Mouse (Mus musculus): Measurements from ENCODE around the gene Ywhah.
"Not testable (repeated sequence)": the region's sequence is repeated elsewhere in the genome, so short reads cannot be mapped to it uniquely, and the experiment has no call there.

Ywhah gene

DNA sequence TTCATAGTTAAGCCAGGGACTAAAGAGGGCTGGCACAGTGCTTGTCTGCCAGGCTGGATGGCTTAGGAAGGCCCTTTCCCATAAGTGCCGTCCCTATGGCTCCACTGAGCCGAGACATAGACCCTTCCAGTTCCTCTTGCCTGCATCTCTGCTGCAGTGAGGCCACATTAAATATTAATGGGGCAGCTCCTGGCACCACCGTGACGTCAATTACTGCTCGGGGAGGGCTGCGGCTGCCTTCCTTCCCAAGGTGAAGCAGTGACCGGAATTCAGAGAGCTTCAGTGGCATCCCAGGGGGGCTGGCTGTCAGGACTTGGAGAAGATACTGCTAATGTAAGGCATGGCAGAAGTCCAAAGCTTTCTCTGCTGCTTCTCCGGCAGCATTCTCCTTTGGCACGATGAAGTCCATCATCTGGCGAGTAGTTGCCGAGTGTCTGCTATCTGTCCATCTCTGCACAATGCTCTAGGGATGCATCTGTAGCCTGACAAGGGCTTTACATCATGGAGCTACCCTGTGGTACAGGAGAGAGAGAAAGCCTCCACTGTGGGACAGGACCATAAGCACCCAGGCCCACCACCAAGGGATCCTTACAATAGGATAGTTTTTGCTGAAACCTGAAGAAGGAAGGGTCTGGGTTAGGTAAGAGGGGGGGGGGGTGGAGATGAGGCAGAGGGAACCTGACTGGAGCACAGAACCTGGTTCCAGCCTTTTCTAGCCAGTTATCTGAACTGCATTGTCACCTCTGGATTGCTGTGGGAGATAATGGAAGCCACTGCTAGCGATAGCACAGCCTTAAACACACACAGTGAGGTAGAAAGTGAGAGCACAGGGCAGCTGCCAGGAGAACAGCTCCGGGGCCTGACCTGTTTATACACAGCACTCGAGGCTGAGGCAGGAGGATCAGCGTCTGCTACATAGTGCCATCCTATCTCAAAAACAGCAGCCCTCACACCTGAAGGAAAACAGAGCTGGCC is 7.2 kb upstream of the Ywhah start:
- DNase-seq (ENCODE audit: low spot score in 2 of 2), result peak; percentile 34 to 59

DNA sequence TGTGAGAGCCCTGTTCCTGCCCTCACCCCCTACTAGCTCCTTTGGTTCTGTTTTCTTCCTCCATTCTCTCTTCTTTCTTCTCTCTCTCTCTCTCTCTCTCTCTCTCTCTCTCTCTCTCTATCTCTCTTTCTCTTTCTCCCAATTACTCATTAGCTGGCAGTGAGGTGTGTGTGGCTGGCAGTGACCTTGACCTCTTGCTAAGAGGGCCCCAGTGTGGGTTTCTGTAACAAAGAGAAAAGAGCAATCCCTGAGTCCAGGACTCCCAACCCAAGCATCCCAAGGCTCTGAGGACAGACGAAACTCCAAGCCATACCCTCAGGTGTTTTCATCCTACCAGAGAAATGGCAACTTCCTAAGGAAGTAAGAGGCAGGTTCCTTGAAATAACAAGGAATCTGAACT is 4.5 kb upstream of the Ywhah start:
- DNase-seq (ENCODE audit: low spot score in 2 of 2), result no peak

DNA sequence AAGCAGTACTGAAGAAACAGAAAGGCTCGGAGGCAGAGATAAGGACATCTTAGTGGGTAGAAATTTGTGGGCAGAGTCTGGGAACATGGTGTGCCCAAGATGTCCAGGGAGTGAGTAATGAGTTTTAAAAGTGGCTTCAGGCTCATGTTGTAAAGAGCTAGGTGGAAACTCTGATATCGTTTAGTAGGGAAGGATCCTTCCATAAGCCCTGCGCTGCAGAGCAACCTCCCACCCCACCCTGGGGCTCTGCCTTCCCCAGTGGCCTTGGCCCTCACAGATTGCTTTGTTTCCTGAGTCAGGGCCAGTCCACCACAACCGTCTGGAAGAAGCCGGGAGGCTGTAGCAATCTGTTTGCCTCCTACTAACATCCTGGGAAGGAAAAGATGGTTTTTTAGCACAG is 3.0 kb upstream of the Ywhah start:
- no peak for DNase-seq (ENCODE audit: low spot score in 2 of 2)

DNA sequence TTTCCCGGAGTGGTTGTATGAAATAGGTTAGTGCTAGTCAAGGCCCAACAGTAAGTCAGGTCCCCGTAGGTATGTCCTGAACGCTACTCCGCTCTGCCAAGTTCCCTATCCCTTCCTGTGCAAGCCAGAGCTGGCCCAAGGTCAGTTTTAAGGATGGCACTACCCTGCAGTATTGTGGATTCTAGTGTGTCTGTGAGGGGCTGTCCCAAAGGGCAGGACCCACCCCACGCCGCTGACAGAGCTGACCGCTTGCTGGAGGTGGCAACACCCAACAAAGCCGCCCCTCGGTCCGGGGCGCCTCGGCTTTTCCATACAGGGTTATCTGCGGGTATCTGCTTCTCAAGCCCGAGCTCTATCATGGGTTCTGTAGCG is 441 bp upstream of the Ywhah start:
- no peak for DNase-seq (ENCODE audit: low spot score in 2 of 2)

DNA sequence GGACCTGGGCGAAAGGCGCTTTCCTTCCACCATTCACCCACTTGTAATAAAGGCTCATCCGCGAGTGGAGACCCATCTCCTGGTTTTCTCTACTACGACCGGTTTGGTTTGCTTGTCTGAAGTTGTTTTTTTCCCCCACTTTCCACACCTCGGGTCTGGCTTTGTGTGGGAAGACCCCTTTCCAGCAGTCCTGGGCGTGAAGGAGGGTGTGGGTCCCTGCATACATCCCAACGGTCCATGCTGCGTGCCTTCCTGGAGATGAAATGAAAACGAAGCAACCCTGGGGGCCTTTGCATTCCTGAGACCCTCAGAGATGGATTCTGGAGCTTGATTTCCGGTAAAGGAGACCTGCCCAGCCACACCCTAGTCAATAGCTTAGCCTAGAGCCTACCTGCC is 808 bp downstream of the Ywhah start:
- no peak for DNase-seq (ENCODE audit: low spot score in 2 of 2)

DNA sequence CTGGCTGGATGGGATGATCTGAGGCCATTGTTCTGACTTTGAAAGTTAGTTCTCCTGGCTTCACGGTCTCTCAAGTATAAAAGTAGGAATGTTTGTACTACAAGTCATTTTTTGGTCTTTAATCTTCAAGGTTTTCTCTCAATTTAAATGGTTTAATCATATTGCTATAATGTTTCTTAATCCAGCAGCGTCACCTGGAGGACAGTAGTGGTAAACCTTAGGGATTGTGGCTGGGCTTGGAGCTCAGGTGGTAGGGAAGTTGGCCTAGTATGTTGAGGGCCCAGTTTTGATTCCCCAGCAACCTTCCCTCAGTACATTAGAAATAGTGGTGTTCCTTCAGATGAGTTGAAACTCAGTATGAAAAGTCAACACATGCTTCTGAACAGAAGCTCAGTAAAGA is 3.0 kb downstream of the Ywhah start:
- no peak for DNase-seq (ENCODE audit: low spot score in 2 of 2)

DNA sequence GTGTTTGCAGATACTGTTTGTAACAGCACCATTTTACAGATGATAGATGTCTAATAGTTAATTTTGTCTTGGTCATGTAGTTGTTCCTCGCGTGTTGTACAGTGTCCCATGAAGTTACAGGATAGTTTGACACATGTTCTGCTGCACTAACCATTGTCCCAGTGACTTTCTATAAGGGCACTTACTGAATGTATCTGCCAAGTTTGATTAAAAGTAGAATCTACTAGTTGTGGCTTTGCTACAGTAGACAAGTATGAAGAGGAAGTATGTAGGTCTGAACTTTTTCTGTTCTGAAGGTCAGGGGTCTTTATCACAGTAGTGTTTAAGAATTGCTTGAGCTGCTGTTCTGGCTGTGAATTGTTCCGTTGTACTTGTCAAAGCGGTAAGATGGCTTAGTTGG is 4.7 kb downstream of the Ywhah start:
- DNase-seq (ENCODE audit: low spot score in 2 of 2), result no peak

DNA sequence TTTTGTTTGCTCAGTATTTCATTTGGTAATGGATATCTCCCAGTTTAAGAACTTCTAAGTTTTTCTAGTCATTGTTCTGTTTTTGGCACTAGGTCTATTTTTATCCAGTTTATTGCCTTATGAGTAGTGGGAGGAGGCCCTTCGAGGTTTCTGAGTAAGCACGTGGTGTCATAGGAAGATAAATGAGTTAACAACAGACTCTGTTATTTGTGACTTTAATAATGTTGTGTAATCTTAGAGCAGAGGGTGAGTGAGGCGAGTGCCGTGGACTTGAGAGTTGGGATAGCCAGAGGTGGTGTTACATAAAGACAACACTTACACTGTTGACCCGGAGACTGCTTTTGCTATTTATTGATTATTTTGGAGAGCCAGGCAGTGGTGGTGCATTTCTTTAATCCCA is 5.9 kb downstream of the Ywhah start:
- DNase-seq (ENCODE audit: low spot score in 2 of 2), result no peak

DNA sequence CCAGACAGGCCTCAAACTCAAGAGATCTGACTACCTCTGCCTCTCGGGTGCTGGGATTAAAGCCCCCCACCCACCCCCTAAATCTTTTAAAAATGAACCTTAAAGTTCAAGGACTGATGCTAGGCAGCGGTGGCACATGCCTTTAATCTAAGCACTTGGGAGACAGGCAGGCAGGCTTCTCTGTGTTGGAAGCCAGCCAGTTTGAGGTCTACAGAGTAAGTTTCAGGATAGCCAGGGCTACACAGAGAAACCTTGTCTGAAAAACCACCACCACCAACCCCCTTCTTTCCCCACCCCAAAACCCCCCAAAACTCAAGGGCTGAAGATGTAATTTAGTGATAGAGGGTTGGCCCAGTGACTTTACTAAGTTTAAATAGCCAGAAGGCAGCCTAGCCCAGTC is 10.0 kb downstream of the Ywhah start:
- DNase-seq (ENCODE audit: low spot score in 2 of 2), result no peak

DNA sequence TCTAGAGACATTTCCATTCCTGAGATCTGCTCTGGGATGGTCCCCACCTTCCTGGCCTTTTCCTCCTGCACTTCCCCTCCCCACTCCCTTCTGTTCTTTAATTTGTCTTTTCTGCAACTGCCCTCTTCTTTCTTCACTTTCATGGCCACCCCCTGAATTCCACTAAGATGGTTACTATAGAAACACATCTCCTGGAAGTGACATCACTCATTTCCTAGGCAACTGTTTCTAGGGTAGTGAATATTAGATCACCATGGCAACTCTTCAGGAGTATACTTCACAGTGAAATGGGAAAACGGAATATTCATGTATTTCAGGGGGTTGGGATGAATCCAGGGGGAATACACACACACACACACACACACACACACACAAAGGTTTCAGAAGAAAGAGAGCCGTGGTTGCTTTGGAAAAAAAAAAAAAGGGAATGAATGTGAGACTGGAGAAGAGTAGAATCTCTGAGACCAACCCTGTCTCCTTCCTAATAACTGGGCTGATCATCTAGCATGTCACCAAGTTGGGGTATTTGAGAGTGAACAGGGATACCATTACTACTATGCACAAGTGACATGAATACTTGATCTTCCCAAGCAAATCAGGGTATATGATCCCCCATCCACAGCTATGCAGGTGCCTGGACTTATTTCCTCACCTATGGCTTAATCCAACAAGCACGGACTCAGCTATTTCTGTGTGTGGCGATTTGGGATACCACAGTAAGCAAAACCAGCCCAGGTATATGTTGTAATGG is 12.0 kb downstream of the Ywhah start:
- no peak for DNase-seq (ENCODE audit: low spot score in 2 of 2)

DNA sequence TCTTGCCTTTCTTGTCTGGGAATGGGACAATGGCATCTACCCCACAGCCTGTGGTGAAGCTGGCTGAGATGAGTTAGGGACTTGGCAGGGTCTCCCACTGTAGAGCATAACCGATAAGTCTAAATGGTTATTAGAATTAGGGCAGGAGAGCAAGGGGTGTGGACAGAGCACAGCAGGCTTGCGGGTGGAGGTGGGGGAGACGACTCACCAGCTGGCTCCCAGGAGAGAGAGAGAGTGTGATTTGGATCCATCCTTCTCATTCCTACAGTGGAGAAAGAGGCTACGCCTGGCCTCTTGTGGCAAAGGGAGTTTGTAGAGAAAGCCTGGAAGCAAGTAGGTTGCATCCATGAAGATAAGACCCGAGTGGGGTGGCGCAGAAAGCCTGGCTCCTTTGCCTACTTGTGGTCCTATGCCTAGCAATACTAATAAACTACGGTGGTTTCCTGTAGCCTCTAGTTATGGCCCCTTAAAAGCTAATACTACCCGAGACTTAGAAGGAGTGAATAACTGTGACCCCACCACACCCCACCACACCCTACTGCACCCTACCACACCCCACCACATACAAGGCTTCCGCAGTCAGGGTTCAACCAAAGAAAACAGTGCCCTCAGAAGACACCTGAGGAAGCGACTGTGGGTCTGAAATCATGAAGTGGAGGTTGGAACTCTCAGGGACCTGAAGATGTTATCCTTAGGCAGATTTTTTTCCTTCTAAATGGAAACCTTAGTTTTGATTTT is 13.6 kb downstream of the Ywhah start:
- DNase-seq (ENCODE audit: low spot score in 2 of 2), result no peak

DNA sequence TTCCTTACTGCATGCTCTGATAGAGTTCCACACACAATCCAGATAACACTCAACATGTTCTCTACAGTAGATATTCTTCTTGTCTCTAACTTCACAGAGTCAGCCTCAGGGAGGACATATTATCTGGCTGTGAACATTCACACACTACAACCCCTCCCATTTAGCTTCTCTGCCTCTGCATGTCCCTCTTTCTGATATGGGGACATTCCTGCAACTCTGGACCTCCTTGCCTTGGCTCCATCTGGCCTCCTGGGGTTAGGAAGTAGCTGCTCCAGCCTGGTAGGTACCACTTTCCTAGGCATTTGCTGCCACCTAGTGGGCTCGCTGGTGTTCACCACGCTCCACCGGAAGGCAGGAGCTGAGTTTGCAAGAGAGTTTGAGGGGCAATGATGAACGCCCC is 14.5 kb downstream of the Ywhah start:
- peak; percentile 70 to 85 for DNase-seq (ENCODE audit: low spot score in 2 of 2)

DNA sequence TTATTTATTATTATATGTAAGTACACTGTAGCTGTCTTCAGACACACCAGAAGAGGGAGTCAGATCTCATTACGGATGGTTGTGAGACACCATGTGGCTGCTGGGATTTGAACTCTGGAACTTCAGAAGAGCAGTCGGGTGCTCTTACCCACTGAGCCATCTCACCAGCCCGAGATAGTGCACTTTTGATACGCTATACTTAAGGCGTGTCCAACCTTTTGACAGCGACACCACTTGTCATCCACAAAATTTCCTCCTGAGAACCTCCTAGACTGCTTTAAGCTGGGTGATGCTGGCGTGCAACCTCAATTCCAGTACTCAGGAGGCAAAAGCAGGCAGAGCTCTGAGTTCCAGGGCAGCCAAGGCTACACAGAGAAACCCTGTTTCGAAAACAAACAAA is 15.0 kb downstream of the Ywhah start:
- not testable (repeated sequence) for DNase-seq (ENCODE audit: low spot score in 2 of 2)

DNA sequence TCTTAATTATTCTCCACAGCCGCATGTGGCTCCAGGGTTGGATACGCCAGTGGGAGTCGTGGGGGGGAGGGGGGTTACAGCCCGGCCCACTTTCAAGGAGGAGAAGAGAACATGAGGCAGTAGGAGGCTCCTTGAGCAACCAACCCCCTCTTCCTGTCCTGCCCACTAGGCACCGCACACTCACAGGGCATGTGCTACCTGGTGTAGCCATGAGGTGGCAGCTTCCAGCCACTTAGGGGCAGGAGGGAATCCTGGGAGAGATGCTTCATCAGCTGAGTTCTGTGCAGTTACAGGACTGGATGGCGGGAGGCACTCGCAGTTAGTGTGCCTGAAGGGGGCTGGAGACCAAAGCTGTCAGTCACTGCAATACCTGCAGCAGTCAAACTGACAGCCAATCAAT is 15.5 kb downstream of the Ywhah start:
- no peak for DNase-seq (ENCODE audit: low spot score in 2 of 2)

DNA sequence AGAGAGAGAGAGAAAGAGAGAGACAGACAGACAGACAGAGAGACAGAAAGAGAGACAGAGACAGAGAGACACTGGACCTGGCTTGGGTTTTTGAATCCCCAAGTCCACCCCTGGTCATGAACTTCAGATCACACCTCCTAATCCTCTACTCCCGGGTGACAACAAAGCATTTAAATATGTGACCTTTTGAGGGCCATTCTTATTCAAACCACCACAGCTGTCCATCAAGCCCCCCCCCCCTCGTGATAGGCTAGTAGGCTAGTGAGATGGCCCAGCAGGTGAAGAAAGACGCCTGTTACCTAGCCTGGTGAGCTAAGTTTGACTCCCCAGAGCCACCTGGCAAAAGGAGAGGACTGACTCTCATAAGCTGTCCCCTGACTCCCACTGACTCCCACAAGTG is 16.3 kb downstream of the Ywhah start:
- DNase-seq (ENCODE audit: low spot score in 2 of 2), result no peak

DNA sequence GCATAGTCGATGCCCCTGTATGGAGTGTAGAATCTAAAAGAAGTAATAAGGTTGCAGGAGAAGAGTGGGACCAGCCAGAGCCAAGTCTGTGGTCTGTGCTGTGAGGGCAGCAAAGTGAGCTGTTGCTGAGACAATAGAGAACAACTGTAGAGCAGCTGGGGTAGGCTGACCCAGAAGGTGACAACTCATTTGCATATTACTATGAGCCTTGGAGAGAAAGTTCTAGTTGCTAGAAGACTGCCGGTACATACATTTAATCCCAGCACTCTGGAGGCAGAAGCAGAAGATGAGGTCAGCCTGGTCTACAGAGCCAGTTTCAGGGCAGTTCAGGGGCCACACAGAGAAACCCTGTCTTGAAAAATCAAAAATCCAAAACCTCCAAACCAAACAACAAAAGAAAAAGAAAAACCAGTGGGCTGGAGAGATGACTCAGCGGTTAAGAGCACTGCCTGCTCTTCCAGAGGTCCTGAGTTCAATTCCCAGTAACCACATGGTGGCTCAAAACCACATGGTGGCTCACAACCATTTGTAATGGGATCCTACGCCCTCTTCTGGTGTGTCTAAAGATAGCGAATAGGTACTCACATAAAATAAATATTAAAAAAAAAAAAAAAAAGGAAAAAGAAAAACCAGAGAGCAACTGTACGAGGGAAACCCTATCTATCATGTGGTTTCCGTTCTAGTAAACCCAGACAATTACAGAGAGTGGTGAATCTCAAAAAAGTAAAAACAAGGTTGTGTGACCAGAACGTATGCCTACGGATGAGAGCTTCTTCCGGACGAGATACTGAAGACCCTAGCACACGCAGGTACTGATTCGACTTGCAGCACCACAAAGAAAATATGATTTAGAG is 20.3 kb downstream of the Ywhah start:
- DNase-seq (ENCODE audit: low spot score in 2 of 2), result no peak

DNA sequence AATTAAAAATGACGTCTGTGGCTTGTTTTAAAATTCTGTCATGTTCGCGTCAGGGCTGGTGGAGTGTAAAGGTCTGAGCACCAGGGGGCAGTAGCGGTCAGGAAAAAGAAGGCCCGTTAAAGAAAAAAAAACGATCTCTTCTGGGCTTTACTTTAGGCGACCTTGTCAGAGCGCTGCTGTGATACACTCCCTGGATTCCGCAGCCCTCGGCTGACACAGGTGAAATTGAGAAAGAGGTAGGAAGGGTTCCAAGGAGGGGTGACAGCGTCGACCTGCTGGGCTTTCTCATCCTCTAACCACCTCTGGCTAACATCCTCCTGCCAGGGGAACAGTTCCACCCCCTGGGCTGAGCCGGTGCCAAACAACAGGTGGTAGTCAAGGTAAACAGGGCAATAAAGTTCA is 20.9 kb downstream of the Ywhah start:
- peak; percentile 57 to 71 for DNase-seq (ENCODE audit: low spot score in 2 of 2)

DNA sequence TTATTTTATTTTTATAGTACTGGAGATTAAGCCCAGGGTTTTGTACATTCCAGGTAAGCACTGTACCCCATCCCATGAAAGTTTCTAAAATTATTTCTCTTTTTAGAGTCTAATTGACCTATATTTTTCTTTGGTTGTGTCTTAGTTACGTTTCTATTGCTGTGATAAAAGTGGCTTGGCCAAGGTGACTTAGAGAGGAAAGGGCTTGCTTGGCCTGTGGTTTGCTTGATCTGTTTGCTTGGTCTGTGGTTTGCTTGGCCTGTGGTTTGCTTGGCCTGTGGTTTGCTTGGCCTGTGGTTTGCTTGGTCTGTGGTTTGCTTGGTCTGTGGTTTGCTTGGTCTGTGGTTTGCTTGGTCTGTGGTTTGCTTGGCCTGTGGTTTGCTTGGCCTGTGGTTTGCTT is 22.1 kb downstream of the Ywhah start:
- DNase-seq (ENCODE audit: low spot score in 2 of 2), result not testable (repeated sequence)

DNA sequence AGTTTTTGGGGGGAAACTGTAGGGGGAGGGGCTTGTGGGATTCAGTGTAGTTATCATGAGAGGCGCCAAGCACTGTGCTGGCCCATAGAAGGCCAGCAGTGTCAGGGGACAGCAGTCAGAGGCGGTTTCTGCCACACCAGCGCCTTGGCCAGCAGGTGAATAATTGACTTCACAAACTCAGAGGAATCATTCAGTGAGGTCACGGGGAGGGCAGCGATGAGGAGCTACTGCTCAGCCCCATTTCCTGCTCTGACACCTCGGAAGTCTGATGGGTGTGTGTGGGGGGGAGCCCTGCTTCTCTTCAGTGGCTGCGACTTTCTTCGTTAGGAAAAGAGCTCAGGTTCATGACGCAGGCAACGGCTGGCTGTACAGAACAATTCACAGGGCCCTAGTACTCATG is 24.8 kb downstream of the Ywhah start:
- DNase-seq (ENCODE audit: low spot score in 2 of 2), result no peak

DNA sequence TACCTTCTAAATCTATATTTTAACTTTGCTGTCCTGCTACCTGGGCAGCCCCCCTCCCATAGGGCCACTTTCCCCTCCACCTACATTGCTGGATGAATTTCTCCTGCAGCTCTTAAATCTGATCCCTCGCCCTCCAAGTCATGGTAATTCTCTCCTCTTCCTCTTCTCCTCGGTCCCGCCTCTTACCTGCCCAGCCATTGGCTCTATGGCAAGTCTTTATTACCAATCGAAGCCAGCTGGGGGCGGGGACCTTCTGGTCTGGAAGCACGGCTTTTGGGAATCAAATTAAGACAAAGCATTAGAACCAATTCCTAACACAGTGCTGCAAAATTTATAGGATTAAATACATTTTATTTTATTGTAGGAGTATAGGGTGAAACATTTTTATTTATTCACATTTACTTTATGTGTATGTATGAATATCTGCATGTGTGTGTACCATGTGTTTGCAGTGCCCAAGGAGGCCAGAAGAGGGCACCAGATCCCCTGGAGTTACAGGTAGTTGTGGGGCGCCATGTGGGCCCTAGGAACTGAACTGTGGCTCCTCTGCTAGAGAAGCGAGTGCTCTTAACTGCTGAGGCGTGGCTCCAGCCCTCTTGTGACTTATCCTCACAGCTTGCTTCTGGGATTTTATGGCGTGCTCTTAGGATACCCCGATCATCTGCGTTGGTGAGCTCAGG is 26.2 kb downstream of the Ywhah start:
- DNase-seq (ENCODE audit: low spot score in 2 of 2), result no peak

DNA sequence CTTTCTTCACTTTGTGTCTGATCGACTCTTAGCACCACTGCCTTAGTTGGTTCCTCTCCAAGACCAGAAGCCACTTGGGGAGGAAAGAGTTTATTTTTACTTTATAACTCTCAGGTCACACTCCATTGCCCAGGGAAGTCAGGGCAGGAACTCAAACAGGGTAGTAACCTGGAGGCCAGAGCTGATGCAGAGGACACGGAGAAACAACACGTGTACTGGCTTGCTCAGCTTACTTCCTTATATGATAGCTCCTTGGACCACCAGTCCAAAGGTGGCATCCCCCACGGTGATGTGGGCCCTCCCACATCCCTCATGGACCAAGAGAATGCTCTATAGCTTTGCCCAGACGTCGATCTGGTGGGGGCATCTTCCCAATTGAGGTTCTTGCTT is 26.7 kb downstream of the Ywhah start:
- DNase-seq (ENCODE audit: low spot score in 2 of 2), result no peak

Measured in cerebellum, postnatal 4 days (tissue).